7 mouse cellular contexts compared by ENCODE assay signal in genomic region chr5:121376972-121377371, GRCm38 (mm10). TPM values are rescaled to one million over a fixed set of nuclear protein-coding genes. Genes with fewer than 3 reads are reported as not detected.
DNase-seq lines count a peak whose midpoint lies in the region; ATAC-seq and TF ChIP-seq lines count a peak whose summit lies in the region.
"Not testable (repeated sequence)": the region's sequence is repeated elsewhere in the genome, so short reads cannot be mapped to it uniquely, and the experiment has no call there.

No protein-coding gene starts in this region.

- H3K4me1 ChIP-seq in hindbrain, postnatal 0 days (ENCODE audit: insufficient read depth, low read length): not testable (repeated sequence)

- 0 out of 2 replicates have a peak, but pooled peaks have one; percentile 28 for ATAC-seq in erythroblast, adult 5-6 weeks (replicated peaks; ENCODE audit: low FRiP score, poor library complexity, severe bottlenecking)
- ATAC-seq in hindbrain, postnatal 0 days: not testable (repeated sequence)

- not testable (repeated sequence) for H3K9me3 ChIP-seq in hindbrain, postnatal 0 days (ENCODE audit: low read length)

- H3K4me3 ChIP-seq in hindbrain, postnatal 0 days (ENCODE audit: low read length); left cerebral cortex, adult 2 months: not testable (repeated sequence)

- H3K36me3 ChIP-seq in hindbrain, postnatal 0 days (ENCODE audit: insufficient read depth, low read length): peaks cover 64% of the 10 kb centered on the region

- not testable (repeated sequence) for H3K27me3 ChIP-seq in hindbrain, postnatal 0 days (ENCODE audit: insufficient read depth, low read length)

- WGBS in hindbrain, postnatal 0 days: 77% methylated on average over 5 of the region's 5 CpGs

- not testable (repeated sequence) for H3K27ac ChIP-seq in hindbrain, postnatal 0 days; left cerebral cortex, adult 2 months

- peak; percentile 53 for DNase-seq in ES-CJ7 (ENCODE audit: low read depth, low spot score)
- peak; percentile 76 for DNase-seq in brain, adult 2 months (ENCODE audit: low read depth, low spot score)
- peak; percentile 62 for DNase-seq in hindbrain, postnatal 0 days (ENCODE audit: low spot score)
- DNase-seq in left cerebral cortex, adult 2 months (ENCODE audit: extremely low spot score in 1 of 2, low spot score in 2 of 2): not testable (repeated sequence)
- DNase-seq in lung, postnatal 4 days: peak; percentile 23 to 64
- peak; percentile 70 for DNase-seq in right cerebral cortex, postnatal 4 days

- not testable (repeated sequence) for H3K9ac ChIP-seq in hindbrain, postnatal 0 days (replicated peaks; ENCODE audit: low read length)

- TF ChIP-seq CTCF in hindbrain, postnatal 0 days (IDR thresholded peaks at IDR 0.05; ENCODE audit: low read depth): peak; percentile 56
- TF ChIP-seq CTCF in left cerebral cortex, adult 2 months (IDR thresholded peaks at IDR 0.05): peak; percentile 67

- not testable (repeated sequence) for H3K4me2 ChIP-seq in hindbrain, postnatal 0 days (ENCODE audit: low read depth, low read length)

- intact Hi-C loops in left cerebral cortex, adult 2 months (cut with DNase I): loop anchor here (5.0 kb wide), 1 partner anchor 160 kb away; no protein-coding TSS in a partner anchor

RNA-seq across cellular contexts. Expression of gene Trafd1, which starts 8.5 kb away (rescaled TPM):
- 19.4 and 30.3 TPM in 2 replicates for total RNA-seq in erythroblast, adult 5-6 weeks (2015; ENCODE audit: low replicate concordance)
- total RNA-seq in erythroblast, adult 5-6 weeks (2017; ENCODE audit: low replicate concordance): 19.3 and 26.5 TPM in 2 replicates
- total RNA-seq in hindbrain, postnatal 0 days (2014; rRNA removed): 81.9 and 94.4 TPM in 2 replicates
- 107 and 108 TPM in 2 replicates for polyA plus RNA-seq in hindbrain, postnatal 0 days (2015; fragmentation: Nextera tagmentation; extraction: Ambion mirVana)
- 10 to 100 TPM; 78.9 to 81.2 TPM for total RNA-seq in left cerebral cortex, adult 2 months (2021)

RNA-seq across cellular contexts. Expression of gene Naa25, which starts 20.8 kb away (rescaled TPM):
- total RNA-seq in erythroblast, adult 5-6 weeks (2015; ENCODE audit: low replicate concordance): 7.9 and 10.4 TPM in 2 replicates
- total RNA-seq in erythroblast, adult 5-6 weeks (2017; ENCODE audit: low replicate concordance): 14.2 and 16.6 TPM in 2 replicates
- total RNA-seq in hindbrain, postnatal 0 days (2014; rRNA removed): 32.9 and 33.9 TPM in 2 replicates
- polyA plus RNA-seq in hindbrain, postnatal 0 days (2015; fragmentation: Nextera tagmentation; extraction: Ambion mirVana): 37.5 and 38.3 TPM in 2 replicates
- 10 to 100 TPM; 42.9 to 43.3 TPM for total RNA-seq in left cerebral cortex, adult 2 months (2021)
